Mouse (Mus musculus) thymus, adult 2 months (tissue): ENCODE measurements around the gene Ptprd. TPM values are rescaled to one million over a fixed set of nuclear protein-coding genes. Genes with fewer than 3 reads are reported as not detected.

Experiments
- DNase-seq: peaks from one replicate; pipeline ENCODE4 v3.0.0; 2021
- H3K27ac ChIP-seq: fragments of 200-500 bp; 2 replicates; pipeline ENCODE4 v1.5.1; 2012; ENCODE audit warnings: low read length, control low read depth; ENCODE audit not compliant: control insufficient read depth, insufficient read depth
- H3K27me3 ChIP-seq: fragments of 200-500 bp; 2 replicates; pipeline ENCODE4 v1.6.1; 2012; ENCODE audit warnings: mild to moderate bottlenecking, low read length, moderate library complexity, mixed read lengths; ENCODE audit not compliant: control insufficient read depth, insufficient read depth
- H3K36me3 ChIP-seq: fragments of 200-500 bp; 2 replicates; pipeline ENCODE4 v1.6.1; 2012; ENCODE audit warnings: mild to moderate bottlenecking, low read length, moderate library complexity; ENCODE audit not compliant: control insufficient read depth, insufficient read depth
- H3K4me1 ChIP-seq: fragments of 200-500 bp; replicated peaks from 2 replicates; pipeline ENCODE4 v1.6.1; 2012; ENCODE audit warnings: low read length; ENCODE audit not compliant: control insufficient read depth, insufficient read depth
- H3K4me3 ChIP-seq: fragments of 200-500 bp; 2 replicates; pipeline ENCODE4 v1.5.1; 2012; ENCODE audit warnings: mild to moderate bottlenecking, low read length, control low read depth, moderate library complexity; ENCODE audit not compliant: control insufficient read depth, insufficient read depth
- CTCF ChIP-seq: fragments of 200-500 bp; IDR thresholded peaks from 2 replicates; pipeline ENCODE4 v1.5.1; 2012; ENCODE audit warnings: mild to moderate bottlenecking, control low read depth, low read length, moderate library complexity, borderline replicate concordance; ENCODE audit not compliant: control insufficient read depth, poor library complexity, insufficient read depth; ENCODE audit errors: extremely low read depth
- POLR2A ChIP-seq: fragments of 200-500 bp; IDR thresholded peaks from 2 replicates; pipeline ENCODE4 v1.6.1; 2012; ENCODE audit warnings: mild to moderate bottlenecking, low read length, control low read depth, moderate library complexity; ENCODE audit not compliant: control insufficient read depth, poor library complexity, insufficient read depth; ENCODE audit errors: extremely low read depth
- WGBS: fragments of 180-500 bp; shearing (Covaris S2); methylation state at CpG from one replicate; pipeline ENCODE4 v1.1.7; 2018; 5-methylcytosine and 5-hydroxymethylcytosine counted together
- polyA plus RNA-seq: library from polyadenylated mRNA; depleted of rRNA; stranded (reverse); fragments of >200 nt; gene quantifications from 2 replicates; pipeline ENCODE4 v1.2.3, GENCODE M21; 2012

Gene Ptprd
- polyA plus RNA-seq, 1 experiment: 1.0 TPM

DNA sequence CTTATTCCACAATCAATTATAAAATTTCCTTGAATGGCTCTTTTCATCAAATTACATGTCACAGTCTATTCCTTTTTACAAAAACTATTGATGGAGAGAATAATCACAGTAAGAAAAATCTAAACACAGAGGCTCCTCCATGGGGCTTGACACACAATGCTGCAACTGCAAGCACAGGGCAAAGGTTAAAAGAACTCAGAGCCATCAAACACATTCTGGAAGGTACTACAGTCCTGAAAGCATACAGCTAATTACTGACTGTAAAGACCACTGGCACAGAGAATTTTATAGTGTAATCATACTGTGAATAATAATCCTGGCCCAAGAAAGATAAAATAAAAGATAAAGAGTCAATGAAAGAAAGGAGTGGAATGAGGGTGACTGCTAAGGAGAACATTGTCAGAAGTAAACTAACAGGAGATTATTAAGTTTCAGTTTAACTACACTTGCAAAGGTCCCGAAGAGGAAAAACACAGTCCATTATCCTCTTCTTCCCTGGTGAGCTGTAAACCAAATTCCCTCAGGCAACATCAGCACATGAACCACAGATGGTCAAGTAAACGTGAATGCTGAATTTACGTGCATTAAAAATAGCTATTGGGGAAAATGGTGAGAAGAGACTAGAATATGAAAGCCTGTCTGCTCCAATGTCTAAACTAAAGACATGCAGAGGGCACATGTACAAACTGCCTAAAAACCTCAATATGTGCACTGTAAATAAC, 1861.4 kb downstream of the Ptprd start:
- no peak overlapping the region for H3K4me3 ChIP-seq
- 88% methylated on average over 3 of the region's 3 CpGs for WGBS
- no peaks in the 10 kb centered on the region for H3K36me3 ChIP-seq
- no peaks in the 10 kb centered on the region for H3K27me3 ChIP-seq
- no peak overlapping the region for H3K27ac ChIP-seq
- DNase-seq: no peak
- TF ChIP-seq CTCF (no peak), POLR2A (no peak)
- H3K4me1 ChIP-seq: no peaks in the 10 kb centered on the region

DNA sequence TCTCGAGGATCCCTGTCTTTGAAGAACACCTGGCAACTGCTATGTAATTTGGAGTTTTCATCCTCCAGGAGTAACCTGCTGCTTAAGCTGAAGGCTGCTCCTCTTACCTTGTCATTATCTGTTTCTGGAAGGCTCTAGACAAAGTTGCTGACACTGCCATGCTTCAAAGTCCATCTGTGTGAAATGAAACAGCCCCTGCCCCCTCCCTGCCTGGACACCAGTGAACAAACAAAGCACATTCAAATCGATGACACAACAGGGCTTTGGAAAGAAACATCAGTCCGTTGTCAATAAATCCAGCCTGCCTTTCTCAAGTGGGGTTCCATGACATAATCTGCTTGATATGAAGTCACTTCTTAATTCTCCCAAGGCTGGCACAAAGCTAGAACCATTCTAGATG, 1867.7 kb downstream of the Ptprd start:
- Histone ChIP-seq H3K4me1 (no peaks in the 10 kb centered on the region), H3K27ac (no peak overlapping the region)

DNA sequence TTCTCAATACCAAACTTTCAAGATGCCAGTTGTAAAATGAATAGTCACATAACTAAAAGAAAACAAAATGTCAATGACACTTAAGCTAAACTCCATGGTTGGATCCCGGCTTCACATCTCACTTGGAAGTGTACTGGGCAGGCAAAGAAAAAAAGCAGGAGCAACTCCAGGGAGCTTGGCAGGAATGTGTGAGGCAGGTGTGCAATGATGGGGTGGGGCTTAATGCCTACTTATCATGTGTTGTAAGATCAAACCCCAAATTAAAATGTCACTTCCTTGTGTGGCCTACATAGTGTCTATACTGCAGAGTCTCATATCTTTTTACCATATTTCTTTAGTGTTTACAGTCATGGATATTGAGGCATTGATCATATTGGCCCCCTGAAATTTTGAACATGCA, 1873.8 kb downstream of the Ptprd start:
- no peaks in the 10 kb centered on the region for H3K36me3 ChIP-seq
- no peaks in the 10 kb centered on the region for H3K4me1 ChIP-seq
- H3K4me3 ChIP-seq: no peak overlapping the region
- no peak overlapping the region for H3K27ac ChIP-seq
- H3K27me3 ChIP-seq: no peaks in the 10 kb centered on the region
- WGBS: 92% methylated on average over 1 of the region's 1 CpGs
- TF ChIP-seq POLR2A: no peak
- no peak for TF ChIP-seq CTCF
- DNase-seq: no peak

More for the DNA sequence above, 1867.7 kb downstream of the Ptprd start:
- no peaks in the 10 kb centered on the region for H3K27me3 ChIP-seq
- TF ChIP-seq CTCF (no peak), POLR2A (no peak)
- no peaks in the 10 kb centered on the region for H3K36me3 ChIP-seq
- WGBS: 77% methylated on average over 3 of the region's 3 CpGs
- no peak overlapping the region for H3K4me3 ChIP-seq
- no peak for DNase-seq

DNA sequence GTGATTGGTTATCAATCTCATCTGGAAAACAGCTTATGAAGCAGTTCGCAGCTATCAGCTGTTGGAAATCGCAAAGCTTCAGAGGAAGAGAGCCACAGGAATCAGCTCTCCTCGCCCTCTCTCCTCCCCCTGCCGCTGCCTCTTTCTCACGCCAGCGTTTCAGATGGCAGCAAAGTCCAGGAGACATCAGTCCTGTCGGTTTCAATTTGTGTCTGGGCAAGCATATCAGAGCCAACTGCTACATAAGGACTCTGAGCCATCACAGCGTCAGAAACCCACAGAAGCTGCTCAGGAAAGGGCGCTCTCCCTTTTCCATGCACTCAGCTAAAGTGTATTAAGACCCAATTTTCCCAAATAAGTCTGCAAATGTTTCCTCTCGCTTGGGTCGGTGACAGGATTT, 1884.4 kb downstream of the Ptprd start:
- H3K27ac ChIP-seq: no peak overlapping the region
- 44% methylated on average over 11 of the region's 11 CpGs for WGBS
- no peak overlapping the region for H3K4me3 ChIP-seq
- no peaks in the 10 kb centered on the region for H3K27me3 ChIP-seq
- H3K36me3 ChIP-seq: no peaks in the 10 kb centered on the region
- DNase-seq: no peak
- no peak for TF ChIP-seq CTCF
- no peak for TF ChIP-seq POLR2A
- H3K4me1 ChIP-seq: no peaks in the 10 kb centered on the region

DNA sequence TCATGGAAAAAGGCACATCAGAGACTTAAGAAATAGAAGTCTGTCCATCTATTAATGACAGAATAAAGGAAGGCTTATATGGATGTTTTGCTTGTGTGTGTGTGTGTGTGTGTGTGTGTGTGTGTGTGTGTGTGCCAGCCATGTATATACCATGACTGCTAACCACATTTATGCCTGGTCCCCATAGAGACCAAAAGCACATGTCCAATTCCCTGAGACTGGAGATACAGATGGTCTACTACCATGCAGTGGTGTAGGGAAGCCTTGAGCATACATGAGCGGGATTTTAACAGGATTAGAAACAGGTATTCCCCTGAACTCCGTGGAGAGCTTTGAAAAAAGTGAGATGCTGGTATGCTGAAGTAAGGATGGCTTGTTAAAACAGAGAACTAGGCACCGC, 1886.1 kb downstream of the Ptprd start:
- Histone ChIP-seq H3K27ac (no peak overlapping the region), H3K4me3 (no peak overlapping the region), H3K4me1 (no peaks in the 10 kb centered on the region), H3K36me3 (no peaks in the 10 kb centered on the region), H3K27me3 (no peaks in the 10 kb centered on the region)
- TF ChIP-seq POLR2A (no peak), CTCF (no peak)
- 88% methylated on average over 3 of the region's 3 CpGs for WGBS
- no peak for DNase-seq

DNA sequence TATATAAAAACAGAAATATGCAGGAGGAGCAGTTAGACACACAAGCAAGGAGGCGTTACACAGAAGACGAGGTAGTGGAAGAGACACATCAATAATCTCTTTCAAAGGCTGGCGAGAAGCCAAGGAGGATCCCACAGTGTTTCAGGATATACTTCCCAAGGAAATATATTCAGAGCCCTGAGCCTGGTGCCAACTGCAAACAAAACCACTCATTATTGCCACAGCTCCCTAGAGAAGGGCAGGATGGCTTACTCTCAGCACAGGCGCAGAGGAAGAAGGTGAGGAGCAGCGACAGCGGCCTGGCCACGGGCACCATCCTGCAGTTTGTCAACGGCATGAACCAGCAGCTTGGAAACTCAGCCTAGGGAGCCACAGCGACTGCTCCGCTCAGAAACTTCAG, 1886.8 kb downstream of the Ptprd start:
- Histone ChIP-seq H3K27me3 (no peaks in the 10 kb centered on the region), H3K4me3 (no peak overlapping the region), H3K36me3 (no peaks in the 10 kb centered on the region), H3K4me1 (no peaks in the 10 kb centered on the region), H3K27ac (no peak overlapping the region)
- TF ChIP-seq POLR2A (no peak), CTCF (no peak)
- 89% methylated on average over 10 of the region's 10 CpGs for WGBS
- DNase-seq: no peak

DNA sequence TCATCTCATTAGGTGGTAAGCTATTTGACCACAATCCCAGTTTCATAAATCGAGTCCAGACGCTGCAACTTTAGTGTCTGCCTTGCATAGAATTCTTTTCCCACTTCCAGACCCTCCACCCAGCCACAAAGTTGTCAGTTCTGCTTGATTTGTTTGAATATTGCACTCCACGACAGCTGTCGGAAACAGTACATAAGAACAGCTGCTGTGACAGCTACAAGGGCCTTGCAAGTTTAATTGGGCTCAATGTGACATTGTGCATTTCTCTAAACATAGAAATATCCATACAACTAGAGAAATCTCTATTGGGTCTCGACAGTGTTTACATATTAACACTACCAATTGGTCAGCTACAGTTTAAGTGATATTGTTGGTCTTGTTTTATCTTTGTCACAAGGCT, 1887.3 kb downstream of the Ptprd start:
- H3K4me3 ChIP-seq: no peak overlapping the region
- H3K4me1 ChIP-seq: no peaks in the 10 kb centered on the region
- DNase-seq: no peak
- no peaks in the 10 kb centered on the region for H3K27me3 ChIP-seq
- 84% methylated on average over 5 of the region's 5 CpGs for WGBS
- H3K36me3 ChIP-seq: no peaks in the 10 kb centered on the region
- H3K27ac ChIP-seq: no peak overlapping the region
- TF ChIP-seq POLR2A (no peak), CTCF (no peak)
